Mouse (Mus musculus) right cerebral cortex, postnatal 4 days (tissue): Measurements from ENCODE around the gene Myo18b.

Experiments used
- DNase-seq: peaks from one replicate; pipeline ENCODE4 v3.0.0-alpha.2; 2022

The Myo18b gene

DNA sequence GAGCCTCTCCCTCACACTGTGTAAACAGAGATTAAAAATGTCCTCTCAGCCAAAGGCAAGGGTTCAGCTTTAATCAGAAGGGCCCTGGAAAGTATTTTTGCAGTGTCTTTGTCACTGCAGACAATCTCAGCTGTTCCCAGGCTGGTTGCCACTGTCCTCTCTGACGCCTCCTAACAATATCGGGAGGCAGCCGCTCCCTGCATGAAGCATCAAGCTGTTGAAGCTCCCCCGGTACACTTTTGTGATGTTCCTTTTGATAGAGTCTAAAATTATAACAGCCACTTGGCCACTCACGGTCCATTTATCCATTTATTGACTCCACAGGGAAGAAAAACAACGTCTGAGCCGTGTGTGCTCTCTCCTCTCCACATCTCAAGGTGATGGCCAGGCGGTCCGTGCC lies 153.0 kb downstream of the Myo18b start:
- no peak for DNase-seq

DNA sequence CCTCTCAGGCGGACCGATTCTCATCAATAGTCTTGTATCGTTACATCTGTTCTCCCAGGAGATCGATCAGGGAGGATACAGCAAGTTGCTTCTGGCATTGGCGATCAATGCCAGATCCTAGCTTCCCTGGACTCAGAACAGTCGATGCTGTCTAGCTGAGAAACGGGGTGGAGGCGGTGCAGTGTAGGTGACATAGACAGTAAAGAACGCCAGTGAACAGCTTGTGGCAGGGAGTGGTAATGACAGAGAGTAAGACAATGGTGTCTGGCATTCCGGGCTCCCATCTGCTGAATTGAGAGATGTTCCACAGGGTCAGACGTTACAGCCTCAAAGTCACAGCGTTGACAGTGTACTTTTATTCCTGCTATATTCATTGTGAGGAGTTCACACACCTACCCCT lies 155.5 kb downstream of the Myo18b start:
- peak; percentile 20 for DNase-seq

DNA sequence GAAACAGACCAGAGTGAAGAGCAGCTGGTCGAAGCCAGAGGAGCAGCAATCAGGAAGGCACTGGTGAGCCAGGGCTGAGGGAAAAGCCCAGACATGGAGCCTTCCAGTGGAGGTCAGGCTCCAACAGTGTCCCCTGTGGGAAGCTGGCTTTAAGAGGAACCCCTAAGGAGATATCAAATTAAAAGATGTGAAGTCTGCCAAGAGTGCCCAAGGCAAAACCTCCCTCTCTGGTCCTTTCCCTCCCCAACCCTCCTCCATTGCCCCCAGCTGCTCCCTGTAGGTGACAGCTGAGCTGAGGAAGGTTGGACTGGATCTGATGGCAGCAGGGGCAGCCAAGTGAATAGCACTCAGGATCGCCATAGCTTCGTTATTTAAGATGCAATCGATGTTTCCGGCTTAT lies 161.1 kb downstream of the Myo18b start:
- no peak for DNase-seq

DNA sequence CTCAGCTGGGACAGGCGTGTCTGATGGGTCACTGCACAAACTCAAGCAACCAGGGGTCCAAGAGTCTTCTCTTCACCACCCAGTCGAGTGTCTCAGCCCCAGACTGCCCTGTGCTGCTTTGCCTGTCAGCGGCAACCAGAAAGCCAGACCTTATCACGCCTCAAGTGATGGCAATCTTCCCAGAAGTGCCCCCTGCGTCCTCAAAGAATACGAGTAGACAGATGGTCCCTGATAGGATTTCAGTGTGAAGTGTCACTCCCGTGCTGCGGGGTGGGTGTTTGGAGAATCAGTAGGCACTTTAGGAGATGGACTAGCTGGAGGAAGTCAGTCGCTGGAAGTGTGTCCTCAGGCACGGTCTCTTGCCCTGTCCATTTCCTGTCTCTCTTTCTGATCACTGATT lies 165.6 kb downstream of the Myo18b start:
- no peak for DNase-seq

DNA sequence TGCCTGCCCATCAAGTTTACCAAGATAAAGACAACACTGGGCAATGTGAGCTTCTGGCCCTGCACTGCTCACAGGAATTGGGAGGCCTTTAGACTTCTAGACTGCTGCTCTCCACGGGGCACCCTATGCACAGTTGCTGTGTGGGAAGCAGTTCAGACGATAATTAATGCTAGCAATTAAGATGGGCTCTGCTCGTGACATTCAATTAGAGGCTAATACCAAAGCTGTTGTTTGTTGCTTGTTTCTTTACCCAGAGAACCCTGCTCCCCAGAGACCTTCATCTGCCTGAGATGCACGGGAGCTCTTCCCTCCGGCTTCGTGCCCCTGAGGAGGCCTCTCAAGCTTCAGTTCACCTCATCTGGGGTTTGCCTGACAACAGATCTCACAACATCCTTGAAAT lies 167.7 kb downstream of the Myo18b start:
- no peak for DNase-seq

DNA sequence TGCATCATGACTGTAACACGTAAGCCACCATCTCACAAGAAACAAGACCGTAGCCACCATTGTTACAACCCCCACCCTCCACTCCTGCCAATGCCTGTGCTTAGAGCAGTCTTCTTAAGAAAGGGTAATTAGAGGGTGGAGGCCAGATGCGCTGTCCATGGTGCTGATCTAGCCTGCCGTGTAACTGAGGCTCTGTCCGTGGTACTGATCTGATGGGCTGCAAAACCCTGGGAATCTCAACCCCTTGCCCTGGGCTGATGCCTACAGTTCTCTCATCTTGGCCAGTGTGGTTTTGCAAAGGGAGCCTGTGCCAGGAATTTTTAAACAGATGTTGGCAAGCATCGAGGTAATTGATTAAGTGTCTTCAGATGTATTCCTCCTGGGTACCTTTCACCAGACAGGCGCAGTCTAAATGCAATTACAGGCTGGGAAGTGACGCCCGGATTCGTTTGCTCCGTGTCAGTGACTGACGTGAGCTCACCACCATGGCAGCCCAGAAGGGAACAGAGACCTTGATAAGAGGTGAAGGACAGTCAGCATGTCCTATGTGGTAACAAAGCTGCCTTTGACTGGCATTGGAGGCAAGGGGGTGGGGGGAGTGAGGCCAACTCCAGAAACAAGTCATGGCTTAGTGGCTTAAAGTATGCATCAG lies 177.4 kb downstream of the Myo18b start:
- DNase-seq = peak; percentile 68

DNA sequence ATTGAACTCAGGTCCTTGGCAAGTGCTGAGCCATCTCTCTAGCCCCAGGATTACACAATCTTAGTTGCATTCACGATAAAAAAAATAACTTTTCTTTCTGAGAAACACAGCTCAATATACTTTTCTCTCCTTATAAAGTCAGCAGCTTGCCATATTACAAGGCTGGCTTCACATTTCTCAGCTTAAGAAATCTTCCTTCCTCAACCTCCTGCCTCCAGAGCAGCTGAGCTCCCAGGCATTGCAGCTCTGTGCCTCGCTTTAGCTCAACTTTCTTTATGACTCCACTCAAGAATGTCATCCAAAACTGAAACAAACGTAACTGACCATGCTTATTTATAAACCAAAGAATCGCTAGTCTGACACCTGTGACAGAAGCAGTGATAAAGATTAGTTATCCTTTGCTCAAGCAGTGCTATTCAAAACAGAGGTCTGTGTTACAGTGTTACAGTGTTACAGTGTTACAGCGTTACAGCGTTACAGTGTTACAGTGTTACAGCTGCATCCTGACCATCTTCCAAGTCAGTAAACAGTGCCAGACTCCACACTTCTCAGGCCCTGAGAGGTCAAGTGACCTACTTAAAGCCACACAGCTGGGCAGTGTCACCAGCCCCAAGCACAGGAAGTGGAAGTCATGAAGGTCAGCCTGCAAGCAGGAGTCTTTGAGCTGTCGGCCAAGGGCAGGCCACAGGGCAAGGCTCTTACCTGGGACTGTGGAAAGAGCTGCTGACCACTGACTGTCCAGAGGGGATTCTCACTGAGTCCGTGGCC lies 181.3 kb downstream of the Myo18b start:
- no peak for DNase-seq

DNA sequence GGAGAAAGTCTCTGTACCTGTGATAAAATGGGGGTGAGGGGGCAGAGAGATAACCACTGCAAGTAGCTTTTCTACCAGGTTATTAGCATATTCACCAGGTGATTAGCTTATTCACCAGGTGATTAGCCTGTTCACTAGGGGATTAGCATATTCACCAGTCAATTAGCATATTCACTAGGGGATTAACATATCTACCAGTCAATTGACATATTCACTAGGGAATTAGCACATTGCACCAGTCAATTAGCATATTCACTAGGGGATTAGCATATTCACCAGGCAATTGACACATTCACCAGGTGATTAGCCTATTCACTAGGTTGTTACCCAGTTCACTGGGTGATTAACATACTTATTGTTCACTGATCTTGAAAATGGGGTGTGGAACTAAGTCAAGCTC lies 186.3 kb downstream of the Myo18b start:
- no peak for DNase-seq

DNA sequence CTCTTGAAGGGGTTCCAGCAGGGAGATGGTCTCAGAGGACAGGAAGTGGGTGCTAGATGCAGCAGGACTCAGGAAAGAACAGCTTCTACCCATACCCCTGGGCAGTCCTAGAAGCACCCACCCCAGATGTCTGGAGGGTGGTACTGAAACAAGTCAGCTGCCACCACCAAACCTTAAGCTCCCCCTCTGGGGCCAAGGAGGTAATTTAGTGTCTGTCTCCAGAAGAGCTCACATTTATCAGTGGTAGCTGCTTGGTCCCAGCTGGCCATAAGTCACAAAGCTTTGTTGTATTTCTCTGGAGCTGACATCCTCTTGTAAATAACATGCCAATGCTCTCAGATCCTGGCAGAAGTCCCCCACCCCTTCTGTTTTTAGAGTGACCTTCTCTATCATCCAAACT lies 187.7 kb downstream of the Myo18b start:
- DNase-seq = no peak

DNA sequence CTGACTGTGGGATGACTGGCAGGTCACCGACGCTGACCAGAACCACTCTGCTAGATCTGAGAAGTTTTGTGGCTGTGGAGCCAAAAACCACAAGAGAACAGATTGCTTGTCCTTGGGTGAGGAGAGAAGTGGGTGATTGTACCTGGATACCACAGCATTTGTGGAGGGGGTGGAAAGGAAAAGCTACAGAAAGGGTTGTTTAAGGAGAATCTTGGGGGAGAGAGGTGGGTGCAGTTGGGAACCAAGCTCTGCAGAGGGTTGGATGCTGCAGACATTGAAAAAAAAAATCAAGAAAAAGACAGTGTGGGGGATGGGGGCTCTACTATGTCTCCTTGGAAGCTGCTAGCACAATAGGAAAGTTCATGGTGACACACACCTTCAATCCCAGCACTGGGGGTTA lies 188.7 kb downstream of the Myo18b start:
- DNase-seq = no peak

DNA sequence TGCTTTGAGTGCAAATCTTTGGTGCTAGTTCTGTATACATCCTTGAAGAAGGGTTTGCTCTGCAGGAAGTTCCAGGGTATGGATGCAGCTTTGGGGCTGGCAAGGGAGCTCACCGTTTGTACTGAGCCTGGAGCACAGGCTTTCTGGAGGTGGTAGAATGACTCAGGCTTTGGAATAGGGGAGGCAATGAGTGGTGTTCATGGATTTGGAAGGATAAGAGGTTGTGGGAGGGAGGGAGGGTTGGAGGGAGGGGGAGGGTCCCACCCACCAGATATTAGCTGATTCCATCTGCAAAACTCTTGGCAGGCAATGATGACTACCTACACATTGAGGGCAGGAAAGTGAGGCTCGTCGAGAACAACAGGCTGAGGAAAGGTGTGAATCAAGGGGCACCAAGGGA lies 195.4 kb downstream of the Myo18b start:
- DNase-seq = no peak

DNA sequence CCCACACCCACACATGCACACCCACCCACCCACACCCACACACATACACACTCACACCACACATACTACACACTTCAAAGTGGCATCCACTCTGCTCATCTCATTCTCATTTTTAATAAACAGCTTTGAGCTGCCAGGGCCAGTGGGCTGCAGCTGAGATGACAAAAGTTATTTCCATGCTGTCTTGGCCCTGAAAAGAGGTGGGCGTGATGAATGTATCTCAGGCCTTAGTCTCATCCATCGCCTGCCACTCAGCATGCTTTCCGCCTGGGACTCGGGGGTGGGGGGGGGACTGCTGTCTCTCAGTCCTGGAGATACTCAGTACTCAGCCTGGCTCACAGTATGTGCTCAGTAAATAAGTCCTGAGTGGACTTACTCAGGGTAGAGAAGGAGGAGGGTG lies 199.5 kb downstream of the Myo18b start:
- no peak for DNase-seq

DNA sequence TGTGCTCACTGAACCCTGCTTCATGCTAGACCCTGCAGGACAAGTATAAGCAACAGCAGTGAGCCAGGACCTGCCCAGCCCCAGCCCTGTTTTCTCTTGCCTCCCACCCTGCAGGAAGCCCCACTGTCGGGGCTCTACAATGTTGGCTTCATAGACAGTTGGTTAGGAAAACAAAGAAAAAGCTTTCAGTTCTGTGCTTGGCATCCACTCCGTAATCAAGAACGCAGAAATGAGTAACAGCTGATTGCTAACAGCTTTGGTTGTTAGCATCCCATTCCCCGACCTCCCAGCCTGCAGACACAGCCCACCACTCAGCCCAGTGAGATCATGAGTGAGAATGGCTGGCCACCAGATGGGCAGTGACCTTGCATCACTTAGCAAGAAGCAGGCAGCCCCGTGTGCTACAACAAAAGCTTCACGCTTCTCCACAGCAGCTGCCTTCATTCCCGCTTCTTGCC lies 200.9 kb downstream of the Myo18b start:
- DNase-seq = no peak

DNA sequence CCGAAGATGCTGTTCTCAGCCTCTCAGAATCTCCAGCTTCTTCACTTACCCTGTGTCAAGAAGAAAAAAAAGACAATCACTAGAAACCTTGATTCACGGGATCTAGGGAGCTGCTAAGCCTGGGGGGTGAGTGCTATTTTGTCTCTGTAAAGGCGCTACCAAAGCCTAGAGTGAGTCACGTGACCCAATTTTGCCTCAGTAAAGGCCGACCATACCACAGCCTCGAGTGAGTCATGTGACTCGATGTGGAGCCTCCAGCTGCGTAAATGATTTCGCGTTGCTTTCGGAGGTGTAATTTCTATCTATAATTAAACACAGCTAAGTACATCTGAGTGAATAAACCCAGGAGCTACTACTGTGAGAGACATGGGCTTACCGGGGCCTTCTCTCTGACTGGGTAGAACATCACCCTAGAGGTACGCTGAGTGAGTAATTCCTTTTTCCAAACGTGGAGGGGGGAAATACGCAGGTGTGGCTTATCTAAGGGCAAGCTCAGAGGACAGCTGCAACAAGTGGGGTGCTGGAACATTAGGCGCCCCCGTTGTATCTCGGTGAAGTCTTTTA lies 202.8 kb downstream of the Myo18b start:
- DNase-seq = no peak

DNA sequence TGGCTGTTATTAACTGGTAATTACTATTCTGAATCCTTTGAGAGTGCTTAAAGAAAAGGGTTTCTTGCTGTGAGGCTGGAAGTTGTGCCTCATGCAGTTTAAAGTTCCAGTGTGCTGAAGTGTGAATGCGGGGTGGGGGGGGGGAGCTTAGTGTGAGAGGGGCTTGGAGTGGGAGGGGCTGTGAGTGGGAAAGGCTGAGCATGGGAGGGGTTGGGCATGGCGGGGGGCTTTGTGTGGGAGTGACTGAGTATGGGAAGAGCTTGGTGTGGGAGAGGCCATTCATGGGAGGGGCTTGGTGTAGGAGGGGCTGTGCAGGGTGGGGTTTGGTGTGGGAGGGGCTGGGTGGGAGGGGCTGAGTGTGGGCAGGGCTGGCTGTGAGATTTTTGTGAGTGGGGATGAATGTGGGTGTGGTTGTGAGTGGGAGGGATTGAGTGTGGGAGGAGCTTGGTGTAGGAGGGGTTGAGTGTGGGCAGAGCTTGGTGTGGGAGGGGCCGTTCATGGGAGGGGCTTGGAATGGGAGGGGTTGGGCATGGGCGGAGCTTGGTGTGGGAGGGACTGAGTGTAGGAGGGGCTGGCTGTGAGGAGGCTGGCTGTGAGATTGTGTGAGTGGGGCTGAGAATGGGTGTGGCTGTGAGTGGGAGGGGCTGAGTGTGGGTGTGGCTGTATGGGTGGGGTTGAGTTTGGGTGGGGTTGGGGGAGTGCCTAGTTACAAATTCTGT lies 208.9 kb downstream of the Myo18b start:
- no peak for DNase-seq

DNA sequence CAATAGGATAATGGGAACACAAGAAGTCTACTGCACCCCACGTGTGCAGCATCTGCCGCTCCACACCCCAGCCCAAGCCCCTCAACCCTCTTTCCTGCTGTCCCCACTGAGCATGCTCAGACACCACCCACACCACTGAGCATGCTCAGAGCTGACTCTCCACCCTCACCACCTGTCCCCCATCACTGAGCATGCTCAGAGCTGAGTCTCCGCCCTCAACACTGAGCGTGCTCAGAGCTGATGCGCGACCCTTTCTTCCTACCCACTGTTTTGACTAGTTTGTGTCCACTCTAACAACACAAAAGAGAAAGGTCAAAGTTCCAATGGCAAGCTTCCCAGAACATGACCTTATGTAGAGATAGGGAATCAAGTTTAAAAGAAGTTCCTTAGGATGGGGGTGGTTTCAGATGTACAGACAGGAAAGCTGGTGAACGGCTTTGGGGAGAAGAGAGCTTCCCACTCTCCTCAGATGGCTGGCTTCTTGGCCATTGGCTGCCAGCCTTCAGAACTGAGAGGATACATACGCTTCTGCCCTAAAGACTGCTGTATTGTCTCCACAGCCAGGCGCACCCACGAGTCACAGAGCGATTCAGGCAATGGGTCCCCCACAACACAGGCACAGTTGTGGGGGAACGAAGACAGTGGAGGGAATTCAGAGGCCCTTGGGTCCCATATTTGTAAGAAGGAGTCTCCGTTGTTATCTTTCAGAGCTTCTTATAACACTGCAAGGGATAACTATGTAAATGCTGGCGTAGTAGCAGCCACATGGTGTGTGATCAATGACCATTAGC lies 209.7 kb downstream of the Myo18b start:
- no peak for DNase-seq

DNA sequence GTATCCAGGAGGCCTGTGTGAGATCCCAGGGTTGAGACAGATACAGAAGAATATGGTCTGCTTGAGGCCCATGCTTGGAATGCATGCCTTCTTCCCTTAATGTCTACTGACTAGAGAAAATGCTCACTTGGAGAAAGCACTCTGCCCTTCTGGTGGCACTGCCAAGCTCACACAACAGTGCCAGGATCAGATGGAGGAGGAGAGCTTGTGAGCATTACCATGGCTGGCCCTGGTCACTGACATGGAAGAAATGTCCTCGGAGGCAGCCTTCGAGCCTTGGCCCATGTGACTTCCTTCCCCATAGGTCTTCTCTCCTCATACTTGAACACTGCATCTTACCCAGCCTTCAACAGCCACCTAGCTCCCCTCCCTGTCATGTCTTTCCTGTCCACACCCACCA lies 216.9 kb downstream of the Myo18b start:
- no peak for DNase-seq

DNA sequence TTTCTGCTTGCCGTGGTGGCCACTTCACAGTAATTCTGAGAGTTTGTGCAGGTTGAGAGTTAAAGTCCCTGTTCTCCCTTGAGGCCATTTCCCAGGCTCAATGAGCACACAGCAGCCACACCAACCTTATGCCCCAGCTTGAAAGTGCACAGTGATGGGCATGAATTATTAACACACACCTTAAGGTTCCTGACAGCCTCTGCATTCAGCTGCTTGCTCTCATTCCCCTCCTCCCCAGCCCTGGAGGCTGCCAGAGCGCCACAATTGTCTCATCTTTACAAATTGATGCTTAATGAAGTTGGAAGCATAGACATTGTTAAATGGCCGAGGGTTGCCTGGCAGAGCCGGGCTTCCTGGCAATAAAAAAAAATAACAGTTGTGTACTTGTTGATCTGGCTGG lies 218.0 kb downstream of the Myo18b start:
- DNase-seq = no peak

DNA sequence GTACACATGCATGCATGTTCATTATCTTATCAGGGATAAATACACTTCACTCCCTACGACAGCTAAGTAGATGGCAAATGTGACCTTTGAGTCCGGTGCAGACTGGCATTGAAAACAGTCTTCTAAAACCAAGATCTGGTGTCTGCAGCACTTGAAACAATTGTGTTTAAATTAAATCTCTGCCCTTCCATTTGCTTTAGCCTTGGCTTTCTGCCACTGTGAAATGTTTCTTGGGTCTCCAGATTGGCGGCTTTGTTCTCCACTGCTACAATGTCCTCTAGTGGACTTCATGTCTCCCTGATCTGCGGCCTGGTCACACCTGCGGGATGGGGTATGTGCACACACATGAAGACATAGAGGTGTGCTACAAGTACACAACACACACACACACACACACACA lies 221.4 kb downstream of the Myo18b start:
- no peak for DNase-seq

DNA sequence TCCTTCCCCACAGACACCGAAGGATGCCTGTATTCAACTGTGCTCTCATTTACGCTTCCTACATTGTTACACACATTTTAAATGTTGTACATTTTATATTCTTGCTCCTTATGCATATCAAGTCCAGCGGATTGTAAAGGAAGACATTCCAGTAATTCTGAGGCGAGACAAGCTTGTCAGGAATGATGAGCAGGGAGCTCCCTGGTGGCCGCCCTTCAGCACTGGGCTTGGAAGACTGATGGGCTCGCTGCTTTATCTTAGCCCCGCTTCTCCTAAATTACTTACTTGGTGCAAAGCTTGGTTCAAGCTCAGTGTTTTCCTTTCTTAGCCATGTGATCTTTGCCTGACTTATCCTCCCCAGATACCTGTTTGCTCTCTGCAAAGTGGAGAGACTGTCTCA lies 223.7 kb downstream of the Myo18b start:
- no peak for DNase-seq

DNA sequence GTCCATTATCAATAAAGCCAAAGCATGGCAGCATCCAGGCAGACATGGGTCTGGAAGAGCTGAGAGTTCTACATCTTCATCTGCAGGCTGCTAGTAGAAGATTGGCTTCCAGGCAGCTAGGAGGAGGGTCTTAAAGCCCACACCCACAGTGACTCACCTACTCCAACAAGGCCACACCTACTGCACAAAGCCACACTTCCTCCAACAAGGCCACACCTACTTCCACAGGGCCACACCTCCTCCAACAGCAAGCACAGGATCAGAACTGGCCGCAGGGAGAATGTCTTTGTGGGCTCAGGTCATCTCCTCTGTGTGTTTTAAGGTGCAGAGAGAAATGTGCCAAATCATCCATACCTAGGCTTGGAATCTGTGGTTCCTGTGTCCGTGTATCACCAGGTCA lies 224.2 kb downstream of the Myo18b start:
- DNase-seq = no peak

DNA sequence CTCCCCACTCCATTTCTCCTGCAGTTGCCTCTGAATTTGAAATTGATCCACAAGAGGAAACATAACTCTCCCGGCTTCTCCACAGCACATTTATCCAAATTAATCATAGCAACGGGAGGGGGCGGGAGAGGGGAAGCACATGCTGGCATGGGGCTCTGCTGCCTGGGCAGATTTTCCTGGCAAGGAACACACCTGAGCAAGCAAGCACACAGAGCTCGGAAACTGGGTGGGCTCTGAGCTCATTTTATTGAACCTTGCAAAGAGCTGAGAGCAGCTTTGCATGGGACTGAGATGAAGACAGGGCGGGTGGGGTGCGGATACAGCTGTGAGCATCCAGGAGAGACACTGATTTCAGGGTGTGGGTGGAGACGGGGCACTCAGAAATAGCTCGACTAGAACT lies 229.0 kb downstream of the Myo18b start:
- no peak for DNase-seq

DNA sequence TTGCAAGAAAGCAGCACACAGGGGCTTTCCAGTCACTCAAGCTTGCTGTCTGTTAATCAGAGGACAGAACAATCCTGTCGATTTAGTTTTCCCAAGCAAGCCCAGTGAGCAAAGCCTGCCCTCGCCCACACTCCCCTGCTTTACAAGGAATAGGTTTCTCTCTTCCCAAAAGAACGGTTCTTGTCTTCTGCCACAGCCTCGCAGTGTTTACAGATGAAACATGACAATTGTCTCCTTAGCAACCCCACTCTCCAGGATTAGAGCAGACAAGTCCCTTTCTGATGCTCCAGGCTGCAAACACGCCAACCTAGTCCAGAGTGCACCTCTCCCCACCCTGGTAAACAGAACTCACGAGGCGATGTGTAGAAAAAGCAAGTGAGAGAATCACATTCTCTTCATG lies 230.5 kb downstream of the Myo18b start:
- DNase-seq = no peak
